Mouse (Mus musculus): ENCODE measurements around the gene Hist1h3f.
"Not testable (repeated sequence)": the region's sequence is repeated elsewhere in the genome, so short reads cannot be mapped to it uniquely, and the experiment has no call there.

- TF ChIP-seq EP300, CTCF (IDR thresholded peaks at IDR 0.05): not testable (repeated sequence)
Observed at GRCm38 (mm10) chr13:23539821-23540220, 4.0 kb upstream of the Hist1h3f start.

All from lung, postnatal 0 days (tissue).